Mouse (Mus musculus) adrenal gland (tissue): ENCODE data around the gene Pdcd2l.

Experiments used
- intact Hi-C: fragments of 180-260 bp; cut with DNase I; formaldehyde crosslinking; loops from one replicate; pipeline ENCODE4 v1.15.1; 2025
- long read RNA-seq, 2 experiments: library from polyadenylated mRNA; unstranded; transcript quantifications; one replicate each; pipeline ENCODE4 v2.0.0; 2020; ENCODE audit warnings: borderline replicate concordance in 1 of 2; ENCODE audit not compliant: insufficient replicate concordance in 1 of 2

The Pdcd2l gene
- long read RNA-seq, experiment 1, transcript Pdcd2l-201 (7 exons, 1,295 nt) = major isoform, 15 of 18 reads
- long read RNA-seq, experiment 1, partial matches to known transcripts = 3 of 18 reads
- long read RNA-seq, experiment 1, other reads (novel, unspliced or antisense) = 0 of 18 reads
- long read RNA-seq, experiment 2, transcript Pdcd2l-201 (7 exons, 1,295 nt) = major isoform, 17 of 22 reads
- long read RNA-seq, experiment 2, partial matches to known transcripts = 1 of 22 reads
- long read RNA-seq, experiment 2, other reads (novel, unspliced or antisense) = 2 of 22 reads

DNA sequence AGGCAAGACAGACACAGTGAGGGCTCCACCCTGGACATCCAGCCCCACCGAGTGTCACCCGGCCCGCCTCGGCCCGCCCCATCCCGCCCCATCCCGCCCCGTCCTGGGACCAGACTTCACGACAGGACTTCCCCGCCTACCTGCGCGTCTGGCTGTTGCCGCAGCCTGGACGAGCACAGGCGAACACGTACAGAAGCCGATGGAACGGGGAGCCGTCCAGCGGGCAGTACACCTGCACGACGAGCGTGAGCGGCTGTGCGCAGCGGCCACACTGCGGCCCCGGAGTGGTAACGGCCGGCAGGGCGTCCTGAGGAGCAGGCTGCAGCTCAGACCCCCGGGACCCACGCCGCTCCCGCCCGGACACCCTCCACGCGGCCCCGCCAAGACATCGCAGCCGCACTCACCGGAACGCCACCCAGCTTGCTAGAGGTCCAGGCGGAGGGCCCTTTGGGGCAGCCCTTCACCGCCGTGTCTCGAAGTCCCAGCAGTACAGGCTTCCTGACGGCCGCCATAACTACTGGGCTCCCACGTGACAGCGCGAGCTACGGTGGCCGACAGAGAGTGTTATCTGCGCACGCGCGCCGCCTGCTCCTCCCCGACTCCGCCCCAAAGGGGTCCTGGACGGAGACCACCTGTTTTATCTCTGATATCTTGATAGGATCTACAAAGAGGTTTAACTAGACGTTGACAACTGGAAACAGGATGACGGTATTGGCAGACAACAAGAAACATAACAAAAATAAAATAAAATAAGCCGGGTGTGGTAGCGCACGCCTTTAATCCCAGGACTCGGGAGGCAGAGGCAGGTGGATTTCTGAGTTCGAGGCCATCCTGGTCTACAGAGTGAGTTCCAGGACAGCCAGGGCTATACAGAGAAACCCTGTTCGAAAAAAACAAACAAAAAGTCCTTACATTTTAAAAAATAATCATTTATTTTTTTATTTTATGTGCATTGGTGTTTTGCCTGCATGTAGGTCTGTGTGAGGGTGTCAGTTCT lies at the start of gene Pdcd2l:
TSS of gene Pdcd2l (minus strand) at position 530 of the 997 bp plus-strand sequence.
- intact Hi-C loops = no loop called here

DNA sequence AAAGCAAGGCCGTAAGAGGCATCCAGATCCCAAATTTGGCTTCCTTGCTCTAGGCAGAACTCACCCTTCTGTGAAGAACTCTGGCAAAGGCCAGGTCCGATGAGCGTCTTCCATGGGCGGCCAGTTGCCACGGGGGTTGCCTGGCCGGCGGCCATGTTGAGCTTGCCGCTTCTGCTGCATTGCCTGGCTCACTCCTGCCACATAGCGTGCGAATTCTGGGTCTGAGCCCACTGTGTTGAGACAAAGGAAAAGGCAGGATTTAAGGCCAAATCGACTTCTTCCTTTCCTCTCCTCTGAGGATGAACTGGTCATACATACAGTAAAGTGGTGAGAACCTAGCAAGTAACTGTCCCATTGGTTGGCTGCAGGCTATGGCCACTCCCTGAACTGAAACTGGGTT lies 45.7 kb upstream of the Pdcd2l start:
- intact Hi-C loops = no loop called here

DNA sequence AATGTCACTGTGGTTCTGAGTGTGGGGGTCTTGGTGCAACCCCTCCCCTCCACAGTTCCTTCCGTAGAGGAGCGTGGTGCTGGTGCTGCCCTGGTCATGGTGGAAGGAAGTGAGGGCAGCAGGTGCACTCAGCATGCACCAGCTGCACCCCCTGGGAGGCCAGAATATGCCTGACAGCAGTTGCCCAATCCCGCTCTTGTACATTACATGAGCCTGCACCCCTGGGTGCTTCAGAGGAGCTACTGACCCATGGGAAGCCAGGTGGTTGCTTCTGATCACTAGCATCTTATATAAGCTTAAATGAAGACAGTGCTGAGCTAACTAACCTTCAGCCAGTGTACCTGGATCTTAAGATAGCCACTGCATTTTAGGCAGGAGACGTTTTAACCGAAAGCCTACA lies 41.6 kb upstream of the Pdcd2l start:
- intact Hi-C loops = no loop called here

DNA sequence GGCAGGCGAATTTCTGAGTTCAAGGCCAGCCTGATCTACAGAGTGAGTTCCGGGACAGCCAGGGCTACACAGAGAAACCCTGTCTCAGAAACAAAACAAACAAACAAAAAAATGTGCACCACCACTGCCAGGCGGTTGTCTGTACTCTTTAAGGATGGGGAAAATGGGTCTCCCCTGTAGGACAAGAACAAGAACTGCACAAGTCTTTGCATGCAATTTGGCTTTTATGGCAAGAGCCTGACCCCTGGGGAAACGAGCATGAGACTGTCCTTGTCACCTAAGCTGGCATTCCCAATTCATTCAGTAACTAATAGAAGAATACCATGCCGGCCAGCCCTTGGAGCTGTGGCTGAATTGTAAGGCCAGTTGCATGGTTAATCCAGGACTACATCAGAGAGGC lies 39.1 kb upstream of the Pdcd2l start:
- intact Hi-C loops = no loop called here

DNA sequence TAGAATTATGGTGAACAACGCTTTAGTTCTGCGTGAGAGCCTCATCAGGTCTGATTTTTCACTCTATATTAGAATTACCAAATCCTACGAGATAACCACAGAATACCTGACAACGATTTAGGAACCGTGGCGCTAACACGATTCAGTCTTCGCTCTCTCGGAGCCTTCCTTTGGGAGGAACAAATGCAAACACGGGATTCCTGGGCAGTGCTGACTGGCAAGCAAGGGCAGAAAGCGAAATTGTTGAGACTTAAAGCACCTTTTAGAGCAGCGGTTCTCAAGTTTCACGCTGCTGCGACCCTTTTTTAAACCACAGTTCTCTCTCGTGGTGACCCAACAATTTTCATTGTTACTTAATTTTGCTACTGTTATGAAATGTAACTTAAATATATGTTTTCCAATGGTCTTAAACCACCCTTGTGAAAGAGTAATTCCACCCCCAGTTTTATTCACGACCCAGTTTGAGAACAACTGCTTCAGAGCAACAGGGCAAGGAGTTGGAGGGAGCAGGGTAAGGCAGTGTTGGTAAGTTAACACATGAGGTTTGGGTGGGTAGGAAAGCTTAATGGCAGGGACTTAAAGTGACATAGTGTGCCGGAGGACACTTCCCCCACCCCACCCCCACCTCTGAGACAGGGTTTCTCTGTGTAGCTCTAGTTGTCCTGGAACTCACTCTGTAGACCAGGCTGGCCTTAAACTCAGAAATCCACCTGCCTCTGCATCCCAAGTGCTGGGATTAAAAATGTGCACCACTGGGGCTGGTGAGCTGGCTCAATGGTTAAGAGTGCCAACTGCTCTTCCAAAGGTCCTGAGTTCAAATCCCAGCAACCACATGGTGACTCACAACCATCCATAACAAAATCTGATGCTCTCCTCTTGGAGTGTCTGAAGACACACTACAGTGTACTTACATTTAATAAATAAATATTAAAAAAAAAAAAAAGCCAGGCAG lies 38.4 kb upstream of the Pdcd2l start:
- intact Hi-C loops = no loop called here

DNA sequence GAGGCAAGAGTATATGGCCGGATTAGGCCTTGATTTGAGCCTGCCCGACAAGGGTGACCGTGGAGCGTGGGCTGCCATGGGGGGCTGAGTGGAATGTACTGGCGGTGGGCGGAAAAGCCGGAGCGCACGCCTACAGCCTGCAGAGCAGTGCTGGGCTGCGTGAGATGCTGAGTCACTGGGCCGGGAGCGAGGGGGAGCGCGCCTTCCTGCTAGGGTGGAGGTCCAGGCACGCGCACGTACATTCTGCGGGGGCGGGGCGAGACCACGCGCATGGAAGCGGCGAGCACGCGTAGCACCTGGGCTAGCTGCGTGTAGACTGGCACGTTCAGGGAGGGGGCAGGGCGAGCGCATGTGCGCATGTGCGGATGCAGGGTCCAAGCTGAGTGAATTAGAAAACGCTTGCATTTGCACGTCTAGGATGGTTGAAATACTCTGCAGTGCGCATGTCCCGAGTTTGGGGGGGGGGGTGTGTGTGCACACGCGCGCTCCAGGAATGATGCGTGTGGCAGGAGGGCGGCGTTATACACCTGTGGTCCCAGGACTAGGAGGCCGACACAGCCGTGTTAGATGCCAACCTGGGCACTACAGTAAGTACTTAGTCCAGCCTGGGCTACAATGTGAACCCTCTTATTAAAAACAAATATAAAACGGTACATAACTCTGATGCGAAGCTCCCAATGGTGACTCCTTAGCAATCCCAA lies 37.6 kb upstream of the Pdcd2l start:
- intact Hi-C loops = no loop called here

DNA sequence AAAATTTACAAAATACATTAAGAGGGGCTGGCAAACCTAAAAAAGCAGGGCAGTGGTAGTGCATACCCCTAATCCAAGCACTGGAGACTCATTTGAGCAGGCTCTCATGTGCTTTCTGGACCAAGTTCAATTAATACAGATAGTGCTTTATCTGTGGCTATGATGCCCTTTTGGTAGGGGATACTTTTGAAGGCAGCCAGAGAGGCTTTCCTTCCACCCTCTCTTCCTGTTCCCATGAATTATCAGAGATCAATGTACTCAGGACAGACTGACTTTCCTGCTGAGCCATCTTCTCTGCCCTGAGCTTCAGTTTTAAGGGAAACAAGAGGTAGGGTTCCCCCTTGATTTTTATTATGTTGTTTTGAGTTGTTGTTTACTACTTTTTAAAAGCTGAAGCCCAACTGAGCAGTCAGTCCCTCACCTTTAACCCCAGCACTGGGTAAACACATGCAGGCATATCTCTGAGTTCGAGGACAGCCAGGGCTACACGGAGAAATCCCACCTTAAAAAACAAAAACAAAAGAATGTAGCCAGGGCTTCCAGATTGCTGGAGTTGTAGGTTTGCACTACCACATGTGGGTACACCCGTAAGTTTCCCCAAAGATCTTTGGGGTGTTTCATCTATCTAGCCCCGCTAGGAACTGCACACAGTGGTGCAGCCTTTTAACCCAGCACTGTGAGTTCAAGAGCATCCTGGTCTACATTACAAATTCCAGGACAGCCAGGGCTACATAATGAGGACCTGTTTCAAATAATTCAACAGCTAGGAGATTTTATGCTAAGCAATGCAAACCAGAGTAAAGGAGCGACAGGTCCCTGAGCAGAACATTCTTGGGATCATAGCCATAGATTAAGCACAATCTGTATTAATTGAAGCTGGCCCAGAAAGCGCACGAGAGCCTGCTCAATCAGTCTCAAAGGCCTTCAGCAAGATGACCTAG lies 36.6 kb upstream of the Pdcd2l start:
- intact Hi-C loops = no loop called here

DNA sequence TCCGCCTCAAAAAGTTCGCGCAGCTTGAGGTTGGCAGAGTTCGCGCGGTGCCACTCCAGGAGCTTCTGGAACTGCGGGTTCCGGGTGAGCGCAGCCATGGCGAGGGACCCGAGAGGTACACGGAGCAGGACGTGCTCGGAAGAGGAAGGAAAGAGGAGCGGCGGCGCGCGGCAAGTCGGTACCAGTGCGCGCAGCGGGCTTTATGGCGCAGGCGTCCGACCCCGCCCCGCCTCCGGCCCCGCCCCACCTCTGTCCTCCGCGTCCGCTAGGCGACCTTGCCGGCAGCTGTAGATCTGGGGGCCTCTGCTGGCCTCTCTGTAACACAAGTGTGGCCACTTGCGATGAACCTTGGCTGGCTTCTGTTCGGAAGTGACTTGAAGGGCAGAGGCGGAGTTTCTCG lies 33.7 kb upstream of the Pdcd2l start, which contains the start of gene Gpi1:
TSS of gene Gpi1 (minus strand) at position 221 of the 400 bp plus-strand sequence.
- intact Hi-C loops = no loop called here

DNA sequence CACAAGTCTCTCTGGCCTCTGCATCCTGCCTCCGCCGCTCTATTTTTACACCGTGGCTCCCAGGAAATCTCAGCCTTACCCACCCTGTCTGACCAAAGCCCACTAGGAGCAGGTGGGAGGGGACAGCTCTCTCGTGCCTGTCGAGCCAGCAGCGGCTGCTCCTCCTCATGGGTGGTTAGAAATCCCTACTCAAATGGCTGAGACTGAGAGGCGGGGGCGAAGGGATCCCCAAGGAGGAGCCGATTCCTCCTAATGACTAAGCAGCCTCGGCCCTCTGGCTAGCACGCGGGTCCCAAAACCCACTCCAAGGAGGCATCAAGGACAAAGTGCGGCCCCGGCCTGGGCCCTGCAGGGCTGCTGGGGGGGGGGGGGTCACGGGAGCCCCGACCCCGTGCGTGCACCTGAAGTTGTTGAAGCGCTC lies 33.2 kb upstream of the Pdcd2l start:
- intact Hi-C loops = no loop called here

DNA sequence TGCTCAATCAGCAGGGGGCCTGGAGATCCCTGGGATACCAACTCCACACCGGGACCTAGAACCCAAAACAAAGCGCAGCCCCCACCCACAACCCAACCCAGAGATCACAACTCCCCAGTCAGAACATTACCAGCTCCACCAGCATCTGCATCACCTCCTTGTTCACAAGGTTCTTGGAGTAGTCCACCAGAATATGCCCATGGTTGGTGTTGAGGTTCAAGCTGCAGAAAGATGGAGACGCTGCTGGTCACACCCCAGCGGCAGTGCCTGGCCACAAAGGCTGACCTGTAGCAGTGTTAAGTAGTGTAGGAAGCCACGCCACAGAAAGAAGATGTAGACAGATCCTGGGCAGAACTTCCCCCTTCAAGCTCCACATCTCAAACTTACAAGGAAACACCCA lies 32.7 kb upstream of the Pdcd2l start:
- intact Hi-C loops = no loop called here

DNA sequence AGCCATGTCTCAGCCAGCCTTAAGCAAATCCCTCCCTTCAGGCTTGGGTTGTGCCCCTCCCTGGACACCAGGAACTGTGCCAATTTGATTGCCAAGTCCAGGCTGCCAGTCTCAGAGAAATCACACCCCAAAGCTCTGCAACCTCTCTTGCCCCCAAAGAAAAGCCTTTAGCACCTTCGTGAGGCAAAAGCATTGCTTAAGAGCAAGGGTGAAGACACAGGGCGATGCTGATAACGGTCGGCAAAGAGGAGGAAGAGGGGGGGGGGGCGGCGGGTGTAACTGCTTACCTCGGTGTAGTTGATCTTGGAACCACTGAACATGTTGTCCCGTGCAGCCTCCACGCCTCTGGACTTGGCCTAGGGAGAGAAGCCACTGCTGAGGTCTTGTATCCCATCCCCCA lies 32.2 kb upstream of the Pdcd2l start:
- intact Hi-C loops = no loop called here

DNA sequence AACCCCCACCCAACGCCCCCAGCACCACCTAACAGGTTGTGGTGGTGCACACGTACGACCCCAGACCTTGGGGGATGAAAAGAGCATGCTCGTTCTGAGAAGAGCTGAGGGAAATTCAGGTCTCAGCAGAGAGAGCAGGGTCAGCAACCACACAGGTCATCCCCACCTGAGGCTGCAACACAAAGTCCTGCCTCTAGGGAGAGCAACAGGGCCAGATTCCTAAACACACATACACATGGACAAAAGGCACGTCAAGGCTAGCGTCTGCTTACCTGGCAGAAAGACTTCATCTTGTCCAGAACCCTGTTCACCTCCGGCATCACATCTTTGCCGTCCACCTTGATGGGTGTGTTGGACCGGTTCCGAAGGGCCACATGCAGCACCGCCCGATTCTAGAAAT lies 30.4 kb upstream of the Pdcd2l start:
- intact Hi-C loops = no loop called here

DNA sequence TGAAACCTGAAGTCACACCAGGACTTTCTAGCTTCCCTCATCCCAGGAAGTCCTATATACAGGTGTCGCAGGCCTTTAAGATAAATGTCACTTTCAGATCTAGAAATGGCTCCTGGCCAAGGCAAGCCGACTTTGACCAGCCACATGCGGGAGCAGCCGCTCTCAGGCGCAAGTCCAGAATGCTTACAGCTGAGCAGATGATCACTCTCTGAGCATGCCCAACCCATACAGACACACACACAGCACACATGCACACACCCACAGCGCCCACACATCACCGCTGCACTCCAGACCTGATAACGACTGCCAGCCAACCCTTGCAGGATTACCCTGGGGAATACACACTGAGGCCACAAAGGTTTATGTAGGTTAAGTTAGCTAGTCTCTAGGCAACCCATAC lies 29.6 kb upstream of the Pdcd2l start:
- intact Hi-C loops = no loop called here

DNA sequence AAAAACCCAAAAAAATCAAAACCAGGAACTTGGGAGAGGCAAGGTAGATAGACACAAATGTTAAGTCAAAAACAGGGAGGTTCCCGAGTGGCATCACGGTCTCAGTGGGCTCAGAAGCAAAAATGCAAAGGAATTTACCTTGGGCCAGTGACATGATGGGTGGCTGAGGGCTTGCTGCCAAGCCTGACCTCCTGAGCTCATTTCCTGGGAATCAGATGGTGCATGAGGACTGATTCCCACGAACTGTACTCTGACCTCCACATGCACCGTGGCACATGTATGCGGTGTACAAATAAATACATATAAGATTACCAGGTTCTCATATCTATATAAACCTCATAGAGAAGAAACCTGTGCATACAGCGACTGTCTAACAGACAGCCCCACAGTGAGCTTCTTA lies 27.8 kb upstream of the Pdcd2l start:
- intact Hi-C loops = no loop called here

DNA sequence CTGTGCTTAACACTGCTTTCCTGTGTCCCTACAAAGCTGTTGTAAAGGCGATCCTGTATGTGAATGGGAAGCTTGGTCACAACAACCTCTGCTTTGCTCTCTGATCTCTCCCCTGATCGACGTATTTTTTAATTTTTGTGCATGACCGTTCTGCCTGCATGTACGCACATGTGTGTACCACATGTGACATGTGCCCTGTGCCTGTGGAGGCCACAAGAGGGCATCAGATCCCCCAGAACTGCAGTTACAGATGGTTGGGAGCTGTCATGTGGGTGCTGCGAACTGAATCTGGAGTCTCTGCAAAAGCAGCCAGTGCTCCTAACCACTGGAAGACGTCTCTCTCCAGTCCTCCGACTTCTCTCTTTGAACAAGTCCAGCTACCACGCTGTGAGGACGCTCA lies 25.9 kb upstream of the Pdcd2l start:
- intact Hi-C loops = no loop called here

DNA sequence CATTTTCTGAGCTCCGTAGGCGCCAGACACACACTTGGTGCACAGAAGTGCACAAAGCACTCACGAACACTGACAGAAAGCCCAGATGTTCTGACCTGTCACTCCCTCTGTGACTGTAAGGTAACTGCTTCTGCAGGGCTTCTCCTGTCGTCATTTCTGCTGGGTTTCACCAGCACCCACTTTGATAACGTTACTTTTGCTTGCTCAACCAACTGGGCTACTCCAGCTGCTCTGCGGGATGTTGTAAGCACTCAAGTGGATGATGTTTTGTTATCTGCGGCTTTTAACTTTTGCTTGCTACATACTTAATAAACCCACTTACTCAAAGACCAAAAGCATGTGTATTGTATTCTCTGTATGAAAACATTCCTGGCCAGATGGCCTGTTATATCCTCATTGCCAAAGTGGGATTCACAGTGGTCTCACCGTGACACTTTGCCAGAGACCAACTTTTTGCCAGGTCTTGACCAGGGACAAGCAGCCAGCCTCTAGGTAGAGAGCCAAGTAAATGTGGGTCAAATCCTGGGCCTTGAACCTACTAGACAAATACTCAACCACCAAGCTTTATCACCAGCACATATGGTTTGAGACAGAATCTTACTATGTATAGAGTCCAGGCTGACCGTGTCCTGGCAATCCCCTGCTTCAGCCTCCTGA lies 25.3 kb upstream of the Pdcd2l start:
- intact Hi-C loops = no loop called here

DNA sequence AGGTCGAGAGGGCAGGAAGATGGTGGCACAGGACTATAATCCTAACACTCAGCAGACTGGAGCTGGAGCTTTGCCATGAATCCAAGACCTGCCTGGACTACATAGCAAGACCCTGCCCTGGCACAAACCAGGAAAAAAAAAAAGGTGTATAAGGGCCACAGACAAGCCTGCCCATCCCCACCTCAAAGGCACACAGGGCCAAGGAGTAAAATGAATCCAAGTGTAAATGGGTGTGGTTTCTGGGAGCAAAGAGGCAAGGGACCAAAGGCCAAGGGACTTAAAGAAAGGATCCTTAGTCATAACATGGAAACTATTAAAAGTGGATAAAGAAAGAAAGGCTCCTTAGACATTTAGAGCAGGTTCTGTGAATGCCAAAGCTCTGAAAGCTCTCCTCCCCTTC lies 22.0 kb upstream of the Pdcd2l start:
- intact Hi-C loops = no loop called here

DNA sequence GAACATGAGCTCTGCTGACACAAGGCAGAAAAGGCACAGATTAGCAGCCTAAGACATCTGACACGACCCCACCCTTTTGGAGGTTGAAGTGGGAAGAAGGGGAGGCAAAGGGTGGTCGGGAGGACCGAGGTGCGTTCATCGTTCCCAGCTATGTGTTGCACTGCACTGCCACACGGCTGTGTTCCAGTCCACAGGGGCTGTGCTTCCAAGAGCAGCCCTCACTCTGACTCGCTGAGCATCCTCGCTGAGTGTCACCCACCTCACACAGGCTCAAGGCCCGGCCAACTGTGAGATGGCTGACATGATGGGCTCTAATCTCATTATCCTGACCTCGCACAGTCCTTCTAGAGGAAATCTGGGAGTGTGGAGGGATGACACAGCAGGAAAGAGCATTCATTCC lies 20.0 kb upstream of the Pdcd2l start:
- intact Hi-C loops = no loop called here

DNA sequence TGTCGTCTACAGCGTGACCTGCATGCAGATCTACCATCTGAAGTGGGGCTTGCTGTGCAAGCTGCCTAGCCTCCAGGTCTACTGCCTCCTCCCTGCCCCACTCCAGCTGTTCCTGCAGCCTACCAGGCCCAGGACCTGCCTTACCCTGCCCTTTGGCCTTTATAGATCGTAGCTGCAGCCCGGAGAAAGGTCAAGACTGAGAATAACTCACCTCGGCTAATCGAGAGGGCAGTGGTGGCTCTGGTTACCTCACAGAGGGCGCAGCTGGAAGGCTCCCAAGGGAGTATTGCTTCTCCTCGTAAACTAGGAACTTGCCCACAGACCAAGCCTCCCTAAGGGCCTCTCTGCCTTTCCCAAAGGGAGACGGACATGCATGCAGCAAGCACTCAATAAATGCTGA lies 19.0 kb upstream of the Pdcd2l start:
- intact Hi-C loops = no loop called here
